Mouse (Mus musculus) brain, embryonic 18.5 days (tissue): ENCODE data around the gene Tyro3.

Source experiments
- DNase-seq: peaks from one replicate; pipeline ENCODE4 v3.0.0-alpha.2; 2012; ENCODE audit warnings: low read depth, low spot score

The Tyro3 gene

DNA sequence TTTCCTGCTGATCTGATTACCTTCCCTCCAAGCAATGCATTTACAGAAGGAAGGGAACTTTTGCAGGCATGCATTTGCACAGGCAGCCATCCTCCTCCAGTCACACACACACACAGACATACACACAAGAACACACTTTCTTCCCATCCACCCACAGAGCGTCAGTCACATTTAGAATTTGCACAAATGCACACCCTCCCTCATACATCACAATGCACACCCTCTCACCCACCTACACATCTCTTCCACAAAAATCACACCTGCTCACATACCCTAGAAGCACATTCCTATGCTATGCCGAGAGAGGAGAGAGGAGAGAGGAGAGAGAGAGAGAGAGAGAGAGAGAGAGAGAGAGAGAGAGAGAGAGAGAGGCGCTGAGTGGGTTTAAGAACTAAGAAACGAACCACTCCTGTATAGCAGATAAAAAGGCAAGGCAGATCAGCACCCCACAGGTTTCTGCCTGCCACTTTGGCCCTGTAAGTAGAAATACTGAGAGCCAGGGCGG lies at the start of gene Tyro3:
Gene Tyro3 (plus strand): TSS at position 455 of the 505 bp plus-strand sequence.
- DNase-seq: no peak

DNA sequence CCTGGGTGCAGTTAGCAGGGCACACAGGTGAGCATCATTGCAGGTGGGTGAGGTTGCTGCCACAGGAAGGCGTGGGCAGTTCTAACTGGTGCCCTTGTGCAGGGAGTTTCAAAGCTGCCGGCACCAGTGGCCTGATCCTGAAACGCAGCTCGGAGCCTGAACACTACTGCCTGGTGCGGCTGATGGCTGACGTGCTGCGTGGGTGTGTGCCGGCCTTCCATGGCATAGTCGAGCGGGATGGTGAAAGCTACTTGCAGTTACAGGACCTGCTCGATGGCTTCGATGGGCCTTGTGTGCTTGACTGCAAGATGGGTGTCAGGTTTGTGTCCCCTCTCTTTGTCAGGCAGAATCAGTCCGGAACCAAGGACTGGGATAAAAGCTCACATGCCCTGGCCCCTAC lies 48.3 kb upstream of the Tyro3 start:
- no peak for DNase-seq

DNA sequence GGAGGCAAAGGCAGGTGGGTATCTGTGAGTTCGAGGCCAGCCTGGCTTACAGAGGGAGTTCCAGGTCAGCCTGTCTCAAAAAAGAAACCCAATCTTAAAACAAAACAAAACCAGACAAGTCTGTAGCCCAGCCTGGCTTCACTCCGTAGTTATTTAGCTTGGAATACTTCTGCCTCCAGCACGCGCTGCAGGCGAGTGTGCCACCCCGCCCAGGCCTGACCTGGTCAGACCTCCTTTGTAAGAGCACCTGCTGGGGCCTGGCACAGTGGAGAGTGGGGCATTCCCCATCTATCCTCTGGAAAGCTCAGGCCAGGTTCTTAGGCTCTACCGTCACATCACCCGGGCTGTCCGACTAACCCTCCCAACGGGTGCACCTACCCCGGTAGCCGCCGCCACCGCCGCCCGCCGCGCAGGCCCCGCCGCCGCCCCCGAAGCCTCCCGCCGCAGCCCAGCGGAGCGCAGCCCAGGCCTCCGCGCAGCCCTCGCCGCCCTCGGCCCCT lies 39.9 kb upstream of the Tyro3 start:
- DNase-seq: no peak

DNA sequence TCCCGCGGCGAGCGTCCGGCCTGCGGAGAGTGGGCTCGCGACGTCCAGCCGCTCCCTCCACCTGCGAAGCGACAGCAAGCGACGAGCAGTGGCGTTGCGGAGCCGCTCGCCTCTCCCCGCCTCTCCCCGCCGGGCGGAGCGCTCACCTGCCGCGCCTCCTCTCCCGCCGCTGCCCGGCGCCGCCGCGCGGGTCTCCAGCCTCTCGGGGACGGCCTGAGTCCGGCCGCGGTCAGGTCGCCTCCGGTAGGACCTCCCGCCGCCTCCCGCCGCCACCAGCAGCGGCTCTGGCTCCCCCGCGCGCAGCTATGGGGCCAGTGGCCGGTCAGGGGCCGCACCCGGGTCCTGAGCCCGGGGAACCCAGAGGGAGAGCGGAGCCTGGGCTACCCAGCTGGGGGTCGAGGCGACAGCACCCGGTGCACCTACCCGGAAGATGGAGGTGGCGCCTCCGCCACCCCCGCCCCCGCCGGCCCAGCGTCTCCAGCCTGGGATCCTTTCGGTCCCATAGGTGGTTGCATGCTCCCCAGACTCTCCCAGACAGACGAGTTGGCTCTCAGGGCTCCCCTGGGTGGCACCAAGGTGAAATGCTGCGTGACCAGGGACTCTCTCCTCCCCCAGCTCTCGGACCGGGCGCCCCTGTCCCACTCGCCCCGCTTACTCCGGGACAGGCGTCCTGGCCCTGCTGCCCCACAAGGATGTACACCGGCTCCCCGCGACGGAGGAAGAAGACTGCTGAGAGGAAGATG lies 39.3 kb upstream of the Tyro3 start:
- no peak for DNase-seq

DNA sequence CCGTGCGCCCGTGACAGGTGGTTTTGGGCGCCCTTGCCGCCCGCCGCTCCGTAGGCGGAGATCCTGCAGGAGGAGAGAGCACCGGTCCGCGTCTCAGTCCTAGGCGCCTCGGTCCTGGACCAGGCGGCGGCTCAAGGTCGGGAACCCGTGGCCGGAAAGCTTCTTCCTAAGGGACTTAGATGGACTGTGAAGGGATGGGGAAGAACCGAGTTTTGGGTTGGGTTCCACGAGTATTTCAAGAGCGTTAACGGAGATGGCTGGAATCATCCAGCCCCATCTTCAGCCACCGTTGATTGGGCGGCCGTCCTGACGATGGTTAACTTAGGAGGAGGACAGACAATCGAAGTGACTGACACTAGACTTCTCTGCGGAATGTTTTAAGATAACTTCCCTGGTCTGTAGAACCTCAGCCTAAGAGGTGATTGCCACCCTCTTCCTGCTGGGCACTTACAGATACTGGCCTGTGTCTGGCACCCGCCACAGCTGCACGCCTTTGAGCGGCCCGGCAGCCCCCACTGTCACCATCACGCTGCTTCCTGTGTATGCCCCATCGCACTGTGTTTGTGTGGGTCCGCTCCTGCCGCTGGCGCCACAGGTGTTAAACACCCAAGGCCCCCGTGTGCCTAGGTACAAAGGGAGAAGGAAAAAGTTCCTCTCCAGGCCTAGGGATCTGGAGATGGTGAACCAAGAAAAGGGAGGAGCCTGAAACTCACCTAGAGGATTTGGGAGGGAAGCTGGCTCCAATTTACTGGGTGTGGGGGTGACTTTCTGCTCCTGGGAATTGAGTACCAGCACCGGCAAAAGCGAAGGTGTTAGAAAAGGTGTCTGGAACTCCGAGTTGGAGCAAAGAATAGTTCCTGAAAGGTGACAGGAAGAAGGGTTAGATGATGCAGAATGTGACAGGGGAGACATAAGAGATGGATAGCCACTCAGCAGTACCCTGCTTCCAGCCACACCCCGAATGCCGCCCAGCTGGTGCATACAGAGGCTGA lies 38.4 kb upstream of the Tyro3 start:
- DNase-seq: no peak

DNA sequence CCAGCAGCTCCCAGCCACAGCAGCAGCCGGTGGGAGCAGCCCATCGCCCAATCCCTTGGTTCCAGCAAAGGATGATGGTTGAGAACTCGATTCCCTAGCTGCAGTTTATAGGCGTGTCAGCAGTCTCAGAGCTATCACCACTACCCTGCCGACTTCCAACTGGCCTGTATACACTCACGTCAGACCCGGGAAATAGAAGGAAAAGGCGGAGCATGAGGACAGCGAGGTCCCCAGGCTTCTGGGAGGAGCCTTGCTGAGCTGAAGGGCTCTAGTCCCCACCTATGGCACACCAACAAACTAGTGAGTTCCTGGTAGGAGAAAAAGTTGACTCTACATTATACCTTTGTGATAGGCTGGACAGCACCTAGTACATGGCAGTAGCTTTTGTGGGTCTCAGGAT lies 37.3 kb upstream of the Tyro3 start, which contains the start of gene Ltk:
Gene Ltk (minus strand): TSS at position 181 of the 400 bp plus-strand sequence.
- DNase-seq: no peak

DNA sequence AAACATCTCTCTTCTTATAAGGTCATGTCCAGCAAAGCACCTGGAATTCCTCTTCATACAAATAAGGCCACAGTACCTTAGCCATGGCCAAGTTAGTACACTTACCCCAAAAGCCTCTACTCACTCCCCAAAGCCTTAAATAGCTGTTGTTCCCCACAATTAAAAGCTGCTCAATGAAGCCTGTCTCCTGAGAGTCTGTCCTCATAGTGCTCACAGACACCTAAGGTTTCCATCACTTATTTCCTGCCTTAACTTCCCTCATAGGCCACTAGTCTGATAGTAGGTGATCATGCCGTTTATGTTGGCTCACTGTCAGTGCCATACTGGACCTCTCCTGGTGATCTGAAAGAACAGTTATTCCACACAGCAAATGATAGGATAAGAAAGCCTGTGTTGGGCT lies 35.3 kb upstream of the Tyro3 start:
- no peak for DNase-seq

DNA sequence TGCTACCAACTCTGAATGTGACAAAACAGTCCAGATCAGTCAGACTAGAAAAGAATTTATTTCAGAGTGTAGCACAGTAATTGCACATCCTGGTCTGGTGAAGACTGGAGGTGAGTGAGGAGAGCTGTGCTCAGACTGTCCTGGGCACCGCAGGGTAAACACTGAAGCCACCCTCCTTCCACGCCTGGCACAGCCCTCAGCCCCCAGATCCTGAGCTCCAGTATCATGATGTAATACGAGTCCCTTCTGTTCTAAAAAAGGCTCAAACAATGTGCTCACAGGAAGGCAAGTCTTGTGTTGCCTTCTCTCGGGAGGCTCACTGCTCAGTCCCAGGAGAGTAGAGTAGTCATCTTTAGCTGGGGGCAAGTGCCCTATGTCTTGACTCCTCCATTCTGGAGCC lies 33.6 kb upstream of the Tyro3 start:
- DNase-seq: no peak

DNA sequence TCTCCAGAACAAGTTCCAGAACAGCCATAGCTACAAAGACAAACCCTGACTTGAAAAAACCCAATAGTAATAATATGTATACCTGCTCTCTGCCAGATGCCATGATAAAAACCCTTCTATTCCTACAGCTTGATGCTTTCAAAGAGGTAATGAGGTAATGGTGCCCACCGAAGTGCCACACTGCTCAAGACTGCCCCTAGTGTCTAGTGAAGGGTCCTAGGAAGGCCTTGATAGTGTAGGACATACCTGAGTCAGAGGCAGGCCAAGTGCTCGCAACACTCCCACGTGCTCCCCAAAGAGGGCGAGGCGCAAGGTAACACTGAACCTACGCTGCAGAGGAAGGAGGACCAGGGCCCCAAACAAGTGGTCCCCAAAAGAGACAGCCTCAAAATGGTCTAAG lies 30.3 kb upstream of the Tyro3 start:
- no peak for DNase-seq

DNA sequence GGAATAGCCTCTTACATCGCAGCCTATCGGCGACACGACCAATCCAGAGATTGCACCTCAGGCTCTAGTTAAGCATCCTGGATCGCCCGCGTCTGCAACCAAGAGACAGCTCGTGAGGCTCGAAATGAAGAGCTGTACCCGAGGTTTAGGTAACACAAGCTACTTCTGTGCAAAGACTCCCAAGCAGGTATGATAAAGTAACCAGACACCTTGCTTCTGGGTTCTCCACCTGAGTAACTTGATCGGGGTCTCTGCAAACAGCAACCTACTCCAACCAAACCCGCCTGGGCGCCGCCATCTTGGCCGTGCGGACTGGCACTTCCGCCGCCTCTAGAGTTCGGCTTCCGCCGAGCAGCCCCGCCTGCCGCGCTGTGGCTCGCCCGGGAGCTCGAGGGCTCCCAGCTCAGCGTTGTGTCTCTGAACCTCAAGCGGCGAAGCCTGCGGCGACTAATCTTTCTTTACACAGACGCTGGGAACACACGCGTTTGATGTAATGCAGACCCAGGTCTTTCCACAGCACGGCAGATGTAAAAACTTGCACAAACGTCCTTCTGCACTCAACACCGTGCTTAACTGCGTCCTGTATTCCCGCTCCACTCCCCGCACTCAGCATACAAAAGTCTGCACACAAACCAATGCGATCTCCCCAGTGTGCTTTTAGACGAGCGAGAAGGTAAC lies 10.2 kb upstream of the Tyro3 start, which contains the start of gene Rpap1:
Gene Rpap1 (minus strand): TSS at position 332 of the 678 bp plus-strand sequence.
- no peak for DNase-seq

DNA sequence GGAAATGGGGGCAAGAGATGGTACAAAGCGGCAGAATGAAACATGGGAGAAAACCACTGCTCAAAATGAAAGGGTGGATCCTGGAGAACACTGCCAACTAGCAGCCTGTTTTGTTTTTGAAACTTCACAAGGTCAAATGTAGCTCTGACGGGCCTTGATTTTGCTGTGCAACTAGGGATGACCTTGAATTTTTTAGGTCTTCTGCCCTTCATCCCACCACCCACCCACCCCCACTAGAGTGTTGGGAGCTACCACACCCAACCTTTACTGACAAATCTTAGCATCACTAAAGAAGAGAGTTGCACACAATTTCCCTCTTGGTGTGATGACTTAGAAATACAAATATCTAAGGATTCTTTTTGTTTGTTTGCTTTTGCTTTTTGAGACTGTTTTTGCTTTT lies 7.5 kb upstream of the Tyro3 start:
- no peak for DNase-seq

DNA sequence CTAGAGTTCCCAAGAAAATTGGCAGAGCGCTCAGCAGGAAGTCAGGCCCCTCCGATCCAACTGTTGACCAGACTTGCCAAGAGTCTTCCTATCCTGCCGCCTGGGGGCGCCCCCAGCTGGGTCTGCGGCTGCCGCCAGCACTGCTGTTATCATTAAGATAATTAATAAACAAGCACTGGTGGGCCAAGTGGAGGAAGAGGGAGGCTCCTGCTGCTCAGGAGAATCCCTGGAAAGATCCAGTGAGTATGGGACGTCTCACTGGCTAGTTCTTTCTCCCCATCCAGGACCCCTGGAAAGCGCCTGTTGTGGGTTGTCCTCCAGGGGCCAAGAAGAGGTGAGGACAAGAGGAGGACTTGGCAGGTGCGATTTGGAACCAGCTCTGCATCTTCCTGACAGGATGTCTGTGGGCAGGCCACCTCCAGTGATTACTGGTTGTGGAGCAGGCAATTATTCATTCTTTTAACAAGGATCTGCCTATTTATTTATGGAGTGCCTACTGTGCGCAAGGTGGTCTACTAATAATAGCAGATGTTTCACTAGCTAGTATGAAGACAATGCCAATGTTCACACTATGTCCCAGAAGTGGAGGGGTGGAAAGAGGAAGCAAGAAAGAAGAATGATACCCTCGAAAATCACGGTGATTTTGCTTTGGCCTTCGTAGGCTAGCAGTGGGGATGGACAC lies 854 bp downstream of the Tyro3 start:
- no peak for DNase-seq

DNA sequence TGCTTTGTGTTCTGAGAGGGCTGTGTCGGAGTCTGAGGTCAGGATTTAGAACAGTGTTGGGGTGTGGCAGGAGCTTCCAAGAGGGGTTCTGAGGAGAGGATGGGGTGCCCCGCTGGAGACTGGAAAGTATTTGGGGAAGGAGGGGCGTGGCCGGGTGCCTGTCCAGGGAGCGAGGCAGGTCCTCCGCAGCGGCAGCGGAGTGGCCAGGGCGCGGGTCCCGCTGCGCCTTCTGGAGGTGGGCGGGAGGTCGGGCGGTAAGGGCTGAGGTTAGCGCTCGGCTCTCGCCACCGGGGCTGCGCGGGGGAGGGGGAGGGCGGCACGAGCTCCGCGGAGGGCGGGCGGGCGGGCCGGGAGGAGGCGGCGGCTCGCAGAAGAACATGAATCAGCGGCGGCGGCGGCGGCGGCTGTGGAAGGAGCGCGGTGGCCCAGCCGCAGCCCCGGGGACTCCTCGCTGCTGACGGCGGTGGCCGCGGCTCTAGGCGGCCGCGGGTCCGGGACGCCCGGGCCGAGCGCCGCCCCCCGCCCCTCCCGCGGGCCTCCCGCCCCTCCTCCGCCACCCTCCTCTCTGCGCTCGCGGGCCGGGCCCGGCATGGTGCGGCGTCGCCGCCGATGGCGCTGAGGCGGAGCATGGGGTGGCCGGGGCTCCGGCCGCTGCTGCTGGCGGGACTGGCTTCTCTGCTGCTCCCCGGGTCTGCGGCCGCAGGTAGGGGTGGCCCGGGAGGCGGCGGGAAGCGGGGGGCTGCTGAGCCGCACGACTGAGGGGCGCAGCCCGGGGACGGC lies 1.8 kb downstream of the Tyro3 start:
- DNase-seq: no peak

DNA sequence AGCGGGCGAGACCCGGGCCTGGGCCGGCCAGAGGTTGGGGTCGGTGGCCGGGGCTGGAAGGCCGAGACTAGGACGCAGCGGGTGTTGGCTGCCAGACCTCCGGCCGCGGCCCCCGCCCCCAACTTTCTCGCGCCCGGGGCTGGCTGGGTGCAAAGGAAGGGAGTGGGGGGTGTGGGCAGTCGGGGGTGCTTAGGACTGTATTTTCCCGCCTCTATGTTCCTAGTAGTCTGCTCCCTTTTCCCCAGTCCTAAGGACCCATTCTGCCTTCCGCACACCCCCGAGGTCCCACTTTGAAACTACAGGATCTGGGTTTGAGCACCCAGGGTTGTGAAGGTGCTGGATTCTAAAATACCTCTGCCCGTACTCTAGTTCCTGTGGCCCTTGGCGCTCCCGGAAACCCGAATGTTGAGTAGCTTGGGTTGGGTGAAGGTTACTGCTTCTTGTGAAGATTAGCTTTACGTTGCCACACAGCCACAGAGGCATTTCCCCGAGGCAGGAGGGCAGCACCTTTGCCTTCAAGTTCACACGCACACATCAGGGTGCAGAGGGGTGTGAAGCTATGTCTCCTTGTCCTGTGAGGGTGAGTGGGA lies 2.5 kb downstream of the Tyro3 start:
- no peak for DNase-seq

DNA sequence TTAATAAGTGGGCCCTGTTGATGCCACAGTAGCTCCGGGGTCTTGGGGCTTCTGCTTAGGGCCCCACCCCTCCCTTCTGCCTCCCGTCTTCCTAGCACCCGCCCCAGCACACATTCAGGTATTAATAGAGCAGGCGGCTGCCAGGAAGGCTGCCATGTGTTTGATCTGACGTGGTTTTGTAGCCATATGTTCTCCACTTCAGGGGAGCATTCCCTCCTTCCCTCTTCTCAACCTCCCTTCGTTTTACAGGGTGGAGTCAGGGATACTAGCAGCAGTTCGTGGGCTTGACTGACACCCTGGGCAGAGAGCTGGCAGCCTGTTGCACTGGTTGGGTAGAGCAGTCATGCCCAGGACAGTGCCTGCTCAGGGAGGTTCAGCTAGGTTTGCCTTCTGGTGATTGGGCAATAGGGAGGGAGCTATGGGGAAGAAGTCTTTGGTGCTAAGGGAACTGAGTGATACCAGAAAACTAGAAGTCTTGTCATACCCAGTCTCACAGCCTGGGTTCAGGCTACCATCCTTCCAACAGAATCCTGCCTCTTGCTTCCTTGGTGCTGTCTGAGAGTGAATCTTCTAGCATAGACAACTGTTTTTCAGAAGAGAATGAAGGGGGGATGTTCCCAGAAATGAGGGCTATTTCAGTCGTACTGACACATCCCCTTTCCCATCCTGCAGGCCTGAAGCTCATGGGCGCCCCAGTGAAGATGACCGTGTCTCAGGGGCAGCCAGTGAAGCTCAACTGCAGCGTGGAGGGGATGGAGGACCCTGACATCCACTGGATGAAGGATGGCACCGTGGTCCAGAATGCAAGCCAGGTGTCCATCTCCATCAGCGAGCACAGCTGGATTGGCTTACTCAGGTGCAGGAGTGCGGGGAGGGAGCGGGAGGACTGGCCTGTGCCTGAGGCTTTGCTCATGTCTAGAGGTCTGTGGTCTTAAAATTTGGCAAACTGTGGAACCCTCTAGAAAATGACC lies 3.6 kb downstream of the Tyro3 start:
- DNase-seq: no peak

DNA sequence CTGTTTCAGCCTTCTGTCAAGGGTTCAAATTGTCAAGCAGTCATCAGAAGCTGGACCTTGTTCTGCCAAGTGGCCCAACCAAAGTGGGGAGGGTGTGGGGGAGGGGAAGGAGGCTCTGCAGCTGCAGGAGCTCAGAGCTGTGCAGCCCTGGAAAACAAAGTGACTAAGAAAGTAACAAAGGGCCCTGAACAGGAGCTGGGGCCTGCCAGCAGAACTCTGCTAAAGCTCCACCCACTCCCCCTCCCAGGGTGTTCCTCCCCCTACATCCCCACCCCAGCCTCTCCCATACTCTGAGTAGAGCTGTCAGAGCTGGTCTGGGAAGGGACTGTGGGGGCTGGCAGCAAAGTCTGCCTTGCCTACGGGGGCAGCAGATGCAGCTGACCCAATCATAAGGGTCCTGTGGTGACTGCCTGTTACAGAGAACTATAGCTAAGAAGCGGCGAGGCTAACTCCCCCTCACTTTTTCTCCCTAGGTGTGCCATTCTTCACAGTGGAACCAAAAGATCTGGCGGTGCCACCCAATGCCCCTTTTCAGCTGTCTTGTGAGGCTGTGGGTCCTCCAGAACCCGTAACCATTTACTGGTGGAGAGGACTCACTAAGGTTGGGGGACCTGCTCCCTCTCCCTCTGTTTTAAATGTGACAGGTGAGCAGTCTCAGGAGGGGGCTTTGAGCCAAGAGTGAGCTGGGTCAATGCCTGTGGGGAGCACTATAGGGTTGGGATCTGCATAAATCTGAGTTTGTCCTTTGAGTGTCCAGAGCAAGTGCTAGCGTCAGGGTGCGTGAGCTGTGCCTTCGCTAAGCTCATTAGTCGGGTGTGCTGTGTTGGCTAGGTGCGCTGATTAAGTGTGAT lies 5.5 kb downstream of the Tyro3 start:
- no peak for DNase-seq

DNA sequence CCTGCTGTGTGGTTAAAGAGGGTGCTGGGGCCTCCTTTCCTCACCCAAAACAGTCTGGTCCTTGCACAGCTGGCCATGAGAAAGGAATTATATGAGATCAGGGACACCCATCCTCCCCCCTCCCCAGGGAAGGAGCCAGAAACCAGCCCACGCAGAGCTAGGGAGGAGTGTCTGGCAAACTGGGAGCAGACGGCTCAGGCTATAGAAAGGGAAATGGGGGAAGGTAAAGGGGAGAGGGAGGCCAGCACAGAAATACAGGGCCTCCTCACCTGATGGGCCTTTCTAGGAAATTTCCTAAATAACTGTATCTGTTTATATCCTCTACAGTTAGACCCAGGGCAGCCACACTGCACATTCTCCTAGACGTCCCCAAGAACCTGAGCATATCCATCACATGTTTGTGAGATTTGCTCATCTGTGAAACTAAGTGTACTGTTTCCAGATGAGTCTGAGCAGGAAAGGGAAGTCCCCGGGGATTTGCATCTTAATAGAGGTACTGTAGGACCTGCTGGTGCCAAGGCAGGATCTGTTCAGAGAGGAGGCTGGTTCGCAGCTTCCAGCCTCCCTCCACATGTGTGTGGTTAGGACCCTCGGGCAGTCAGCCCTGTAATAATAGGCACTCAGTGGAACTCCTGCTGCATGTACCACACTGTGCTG lies 6.2 kb downstream of the Tyro3 start:
- DNase-seq: no peak
